Mouse (Mus musculus): ENCODE results near the gene Casq2. TPM values are rescaled to one million over a fixed set of nuclear protein-coding genes. Genes with fewer than 3 reads are reported as not detected.

Gene Casq2
- polyA plus RNA-seq, 1 experiment from 2014 or later: 2.0 TPM

DNA sequence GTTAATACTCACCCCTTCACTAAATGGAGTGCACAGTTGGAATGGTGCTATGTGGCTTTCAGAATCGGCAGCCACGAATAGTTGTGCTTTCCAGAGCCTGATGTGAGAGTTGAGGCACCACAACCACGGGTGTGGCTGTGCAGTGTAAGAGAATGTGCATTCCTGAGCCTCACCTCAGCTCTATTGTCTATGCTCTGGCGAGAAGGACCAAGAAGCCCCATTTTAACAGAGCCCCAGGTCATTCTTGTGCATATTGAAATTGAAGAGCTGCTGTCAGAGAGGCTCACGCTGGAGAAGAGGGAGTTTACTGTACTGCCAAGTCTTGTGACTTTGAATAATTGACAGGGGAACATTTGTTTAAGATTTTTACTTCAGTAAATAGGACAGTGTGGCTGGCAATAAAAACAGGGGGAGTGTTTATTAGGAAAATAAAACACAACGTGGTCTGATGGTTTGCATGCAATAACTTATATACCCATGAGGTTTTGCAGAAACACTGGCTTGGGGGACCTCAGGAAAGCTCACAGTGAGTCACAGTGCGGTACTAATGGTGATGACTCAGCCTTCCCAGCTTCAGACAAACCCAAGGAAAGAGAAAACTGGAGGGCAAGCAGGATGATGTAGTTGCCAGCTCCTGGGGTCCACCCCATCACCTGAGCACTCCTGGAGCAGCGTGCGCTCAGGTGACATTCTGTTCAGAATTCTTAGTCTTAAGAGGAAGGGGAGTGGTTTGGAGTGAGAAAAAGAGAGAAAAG lies 17.8 kb downstream of the Casq2 start:
- Histone ChIP-seq H3K27me3 (no peaks in the 10 kb centered on the region), H3K27ac (no peak overlapping the region), H3K9ac (no peak overlapping the region), H3K4me2 (no peak overlapping the region), H3K9me3 (replicated peaks) (no peaks in the 10 kb centered on the region), H3K4me3 (replicated peaks) (no peak overlapping the region), H3K36me3 (no peaks in the 10 kb centered on the region), H3K4me1 (replicated peaks) (no peaks in the 10 kb centered on the region)
- no peak for ATAC-seq (ENCODE audit: low read depth)
- no peak for DNase-seq
- WGBS (ENCODE audit: insufficient replicate concordance): 57% methylated on average over 9 of the region's 9 CpGs

GRCm38 (mm10) chr3:102108201-102108600 lies 22.0 kb downstream of the Casq2 start:
- 60% methylated on average over 3 of the region's 3 CpGs for WGBS (ENCODE audit: insufficient replicate concordance)
- Histone ChIP-seq H3K36me3 (no peaks in the 10 kb centered on the region), H3K4me2 (no peak overlapping the region), H3K9ac (no peak overlapping the region), H3K27ac (no peak overlapping the region), H3K4me3 (replicated peaks) (no peak overlapping the region), H3K4me1 (replicated peaks) (no peaks in the 10 kb centered on the region), H3K9me3 (replicated peaks) (no peaks in the 10 kb centered on the region), H3K27me3 (no peaks in the 10 kb centered on the region)
- ATAC-seq (ENCODE audit: low read depth): no peak
- DNase-seq: no peak

GRCm38 (mm10) chr3:102111979-102112599 lies 25.9 kb downstream of the Casq2 start:
- H3K4me2 ChIP-seq: no peak overlapping the region
- H3K4me3 ChIP-seq (replicated peaks): no peak overlapping the region
- no peaks in the 10 kb centered on the region for H3K9me3 ChIP-seq (replicated peaks)
- no peaks in the 10 kb centered on the region for H3K27me3 ChIP-seq
- H3K36me3 ChIP-seq: no peaks in the 10 kb centered on the region
- H3K27ac ChIP-seq: no peak overlapping the region
- DNase-seq (no peak), ATAC-seq (ENCODE audit: low read depth) (no peak)
- H3K4me1 ChIP-seq (replicated peaks): no peaks in the 10 kb centered on the region
- WGBS (ENCODE audit: insufficient replicate concordance): 72% methylated on average over 7 of the region's 7 CpGs
- no peak overlapping the region for H3K9ac ChIP-seq

DNA sequence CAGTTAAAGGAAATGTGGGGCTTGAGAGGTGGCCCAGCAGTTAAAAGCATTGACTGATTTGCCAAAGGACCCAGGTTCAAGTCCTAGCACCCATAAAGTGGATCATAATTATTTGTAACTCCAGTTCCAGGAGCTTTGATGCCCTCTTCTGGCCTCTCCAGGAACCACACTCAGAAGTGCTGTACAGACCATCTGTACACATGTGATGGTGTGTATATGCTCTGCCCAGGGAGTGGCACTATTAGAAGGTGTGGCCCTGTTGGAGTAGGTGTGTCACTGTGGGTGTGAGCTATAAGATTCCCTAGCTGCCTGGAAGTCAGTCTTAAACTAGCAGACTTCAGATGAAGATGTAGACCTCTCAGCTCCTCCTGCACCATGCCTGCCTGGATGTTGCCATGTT lies 34.7 kb downstream of the Casq2 start:
- no peaks in the 10 kb centered on the region for H3K9me3 ChIP-seq (replicated peaks)
- H3K36me3 ChIP-seq: no peaks in the 10 kb centered on the region
- ATAC-seq (ENCODE audit: low read depth) (peak; percentile 89), DNase-seq (peak; percentile 18)
- no peak overlapping the region for H3K4me3 ChIP-seq (replicated peaks)
- H3K27ac ChIP-seq: no peak overlapping the region
- no peaks in the 10 kb centered on the region for H3K27me3 ChIP-seq
- H3K4me2 ChIP-seq: no peak overlapping the region
- peaks cover 13% of the 10 kb centered on the region for H3K4me1 ChIP-seq (replicated peaks)
- H3K9ac ChIP-seq: no peak overlapping the region

- ATAC-seq (ENCODE audit: low read depth) (no peak), DNase-seq (no peak)
- H3K9ac ChIP-seq: no peak overlapping the region
- no peak overlapping the region for H3K4me3 ChIP-seq (replicated peaks)
- H3K36me3 ChIP-seq: no peaks in the 10 kb centered on the region
- no peaks in the 10 kb centered on the region for H3K9me3 ChIP-seq (replicated peaks)
- no peak overlapping the region for H3K27ac ChIP-seq
- H3K4me1 ChIP-seq (replicated peaks): peaks cover 13% of the 10 kb centered on the region
- no peak overlapping the region for H3K4me2 ChIP-seq
- no peaks in the 10 kb centered on the region for H3K27me3 ChIP-seq
- 75% methylated on average over 7 of the region's 7 CpGs for WGBS (ENCODE audit: insufficient replicate concordance)
These were observed 35.8 kb downstream of the Casq2 start for GRCm38 (mm10) chr3:102122046-102122445.

DNA sequence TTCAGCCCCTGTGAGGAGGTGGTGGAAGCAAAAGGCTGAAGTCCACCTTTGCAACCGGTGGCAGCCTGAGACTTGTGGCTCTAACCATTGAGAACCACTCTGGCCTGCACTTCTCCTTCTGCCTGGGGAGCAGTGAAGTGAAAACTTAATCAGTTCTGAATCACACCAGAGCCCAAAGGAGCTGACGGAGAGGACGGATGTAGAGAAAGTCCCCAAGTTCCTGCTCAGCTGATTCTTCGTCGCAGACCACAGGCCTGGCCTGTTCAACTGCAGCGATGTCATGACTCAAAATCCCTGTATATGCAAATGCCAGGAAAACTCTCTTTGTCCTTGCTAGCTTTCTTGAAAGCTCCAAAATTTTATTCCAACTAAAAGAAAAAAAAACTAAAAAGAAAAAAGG lies 37.4 kb downstream of the Casq2 start:
- no peak for DNase-seq
- WGBS (ENCODE audit: insufficient replicate concordance): 57% methylated on average over 6 of the region's 6 CpGs

DNA sequence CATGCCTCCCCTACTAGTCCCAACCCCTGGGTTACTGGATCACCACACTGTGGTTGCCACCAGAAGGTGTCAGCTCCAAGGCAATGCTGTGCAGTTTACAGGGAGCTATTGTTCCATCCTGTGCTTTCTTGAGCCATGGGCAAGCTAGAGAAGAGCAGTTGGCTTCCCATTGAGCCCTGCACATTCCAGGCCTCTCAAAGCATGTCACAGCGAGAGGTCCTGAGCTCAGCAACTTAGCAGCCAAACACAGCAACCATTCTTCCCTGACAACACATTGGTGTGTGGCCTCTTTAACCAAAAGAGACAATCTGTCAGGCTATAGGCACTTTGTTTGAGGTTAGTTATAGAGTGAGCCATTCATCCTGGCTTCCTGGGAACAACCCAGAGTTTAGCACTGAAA lies 39.3 kb downstream of the Casq2 start:
- 73% methylated on average over 1 of the region's 1 CpGs for WGBS (ENCODE audit: insufficient replicate concordance)
- H3K4me2 ChIP-seq: no peak overlapping the region
- H3K9ac ChIP-seq: no peak overlapping the region
- H3K4me3 ChIP-seq (replicated peaks): no peak overlapping the region
- ATAC-seq (ENCODE audit: low read depth) (no peak), DNase-seq (no peak)
- H3K9me3 ChIP-seq (replicated peaks): no peaks in the 10 kb centered on the region
- H3K36me3 ChIP-seq: no peaks in the 10 kb centered on the region
- H3K4me1 ChIP-seq (replicated peaks): peaks cover 35% of the 10 kb centered on the region
- H3K27me3 ChIP-seq: no peaks in the 10 kb centered on the region
- no peak overlapping the region for H3K27ac ChIP-seq

More for the DNA sequence above, 37.4 kb downstream of the Casq2 start:
- H3K27ac ChIP-seq: no peak overlapping the region
- H3K4me1 ChIP-seq (replicated peaks): peaks cover 29% of the 10 kb centered on the region
- H3K4me3 ChIP-seq (replicated peaks): no peak overlapping the region
- H3K27me3 ChIP-seq: no peaks in the 10 kb centered on the region
- no peak overlapping the region for H3K4me2 ChIP-seq
- no peak overlapping the region for H3K9ac ChIP-seq
- no peaks in the 10 kb centered on the region for H3K36me3 ChIP-seq
- no peak for ATAC-seq (ENCODE audit: low read depth)
- no peaks in the 10 kb centered on the region for H3K9me3 ChIP-seq (replicated peaks)

DNA sequence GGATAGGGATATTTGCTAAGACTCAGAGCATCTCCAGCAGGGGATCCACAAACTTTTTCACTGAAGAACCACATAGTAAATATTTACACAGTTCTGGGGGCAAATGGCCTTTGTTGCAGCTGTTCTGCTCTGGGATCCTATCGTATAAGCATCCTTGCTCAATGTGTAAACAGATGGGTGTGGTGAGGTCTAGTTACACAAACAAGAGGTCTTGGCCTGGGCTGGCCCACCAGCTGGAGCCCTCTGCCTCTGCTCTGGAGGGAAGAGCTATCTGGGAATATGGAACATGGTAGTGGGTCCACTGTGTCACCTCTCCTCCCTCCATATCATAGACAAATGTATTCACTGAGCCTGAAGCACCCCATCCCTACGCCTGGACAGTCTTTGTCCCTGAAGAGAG lies 40.9 kb downstream of the Casq2 start:
- peaks cover 30% of the 10 kb centered on the region for H3K4me1 ChIP-seq (replicated peaks)
- H3K9ac ChIP-seq: no peak overlapping the region
- H3K36me3 ChIP-seq: no peaks in the 10 kb centered on the region
- ATAC-seq (ENCODE audit: low read depth) (no peak), DNase-seq (no peak)
- H3K4me2 ChIP-seq: no peak overlapping the region
- no peaks in the 10 kb centered on the region for H3K27me3 ChIP-seq
- 65% methylated on average over 2 of the region's 2 CpGs for WGBS (ENCODE audit: insufficient replicate concordance)
- H3K4me3 ChIP-seq (replicated peaks): no peak overlapping the region
- no peaks in the 10 kb centered on the region for H3K9me3 ChIP-seq (replicated peaks)
- no peak overlapping the region for H3K27ac ChIP-seq

GRCm38 (mm10) chr3:102128242-102128641 lies 42.0 kb downstream of the Casq2 start:
- Histone ChIP-seq H3K36me3 (no peaks in the 10 kb centered on the region), H3K4me1 (replicated peaks) (peaks cover 30% of the 10 kb centered on the region), H3K27me3 (no peaks in the 10 kb centered on the region), H3K9ac (no peak overlapping the region), H3K4me3 (replicated peaks) (no peak overlapping the region), H3K4me2 (no peak overlapping the region), H3K9me3 (replicated peaks) (no peaks in the 10 kb centered on the region), H3K27ac (no peak overlapping the region)
- DNase-seq (no peak), ATAC-seq (ENCODE audit: low read depth) (peak; percentile 79)
- 39% methylated on average over 2 of the region's 2 CpGs for WGBS (ENCODE audit: insufficient replicate concordance)

GRCm38 (mm10) chr3:102130478-102130877 lies 44.3 kb downstream of the Casq2 start:
- Histone ChIP-seq H3K27me3 (0 out of 2 replicates have a peak, but pooled peaks cover 2% of the 10 kb centered on the region), H3K9me3 (replicated peaks) (no peaks in the 10 kb centered on the region), H3K36me3 (no peaks in the 10 kb centered on the region), H3K9ac (no peak overlapping the region), H3K4me2 (no peak overlapping the region), H3K4me1 (replicated peaks) (peaks cover 32% of the 10 kb centered on the region), H3K4me3 (replicated peaks) (no peak overlapping the region), H3K27ac (no peak overlapping the region; the same call in 1 of the 2 replicates)
- no peak for DNase-seq
- ATAC-seq (ENCODE audit: low read depth): peak; percentile 62; the same call in 1 of the 2 replicates
- WGBS (ENCODE audit: insufficient replicate concordance): 61% methylated on average over 6 of the region's 6 CpGs

DNA sequence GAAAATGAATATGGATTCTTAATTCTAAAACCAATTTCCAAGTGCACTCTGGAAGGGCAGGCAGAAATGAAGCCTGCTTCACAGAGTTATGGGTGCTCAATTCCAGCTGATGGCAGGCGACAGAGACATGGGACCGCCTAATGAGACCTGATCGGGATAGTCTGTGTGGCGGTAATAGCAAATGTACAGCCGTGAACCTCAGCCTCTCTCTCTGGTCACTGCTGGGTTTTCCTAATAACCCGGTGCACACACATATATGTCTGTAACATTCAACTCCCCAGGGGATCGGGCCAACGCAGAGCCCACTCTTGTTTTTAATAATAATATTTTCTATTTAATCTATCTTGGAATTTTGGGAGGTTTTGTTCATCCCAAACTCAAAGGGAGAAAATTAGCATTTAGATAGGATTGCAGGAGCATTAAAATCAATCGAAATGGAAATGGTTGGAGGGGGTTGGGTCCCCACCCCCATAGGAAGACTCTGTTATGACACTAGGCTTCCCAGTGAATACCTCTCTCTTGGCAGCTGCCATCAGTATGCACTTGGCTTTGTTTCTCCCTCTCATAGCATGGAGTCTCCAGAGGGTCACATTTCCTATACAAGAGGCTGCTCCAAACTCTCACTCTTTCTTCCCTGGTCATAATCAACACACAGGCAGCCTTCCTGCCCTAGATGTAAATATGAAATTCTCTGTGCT lies 45.6 kb downstream of the Casq2 start:
- H3K27me3 ChIP-seq: 0 out of 2 replicates have a peak, but pooled peaks cover 5% of the 10 kb centered on the region
- DNase-seq (no peak), ATAC-seq (ENCODE audit: low read depth) (no peak)
- no peak overlapping the region for H3K9ac ChIP-seq
- H3K4me2 ChIP-seq: no peak overlapping the region
- 77% methylated on average over 9 of the region's 9 CpGs for whole genome bisulfite sequencing (ENCODE audit: insufficient replicate concordance)
- no peaks in the 10 kb centered on the region for H3K36me3 ChIP-seq
- peaks cover 40% of the 10 kb centered on the region for H3K4me1 ChIP-seq (replicated peaks)
- H3K27ac ChIP-seq: no peak overlapping the region
- H3K9me3 ChIP-seq (replicated peaks): no peaks in the 10 kb centered on the region
- no peak overlapping the region for H3K4me3 ChIP-seq (replicated peaks)

Measured in liver, embryonic 13.5 days (tissue).